Mouse (Mus musculus) heart, embryonic 14.5 days (tissue): Measurements from ENCODE around the gene Ift20. TPM values are rescaled to one million over a fixed set of nuclear protein-coding genes. Genes with fewer than 3 reads are reported as not detected.
"Not testable (repeated sequence)": the region's sequence is repeated elsewhere in the genome, so short reads cannot be mapped to it uniquely, and the experiment has no call there.

Source experiments
- ATAC-seq: fragments of 200-750 bp; cut with Nextera tagmentation; 2 replicates; pipeline ENCODE4 v1.8.0; 2017; ENCODE audit warnings: low read depth, moderate TSS enrichment; ENCODE audit not compliant: insufficient number of reproducible peaks, insufficient read depth, low FRiP score
- H3K27ac ChIP-seq, 2 experiments: fragments of 200-500 bp in 1 of 2; fragments of 300-500 bp in 1 of 2; sonication (generic) in 1 of 2; replicated peaks in 1 of 2; 2 replicates each; pipeline ENCODE4 v1.5.1; 2012 to 2014; ENCODE audit warnings: low read depth in 2 of 2, low read length in 2 of 2, control low read depth in 1 of 2, mild to moderate bottlenecking in 1 of 2, mixed read lengths in 1 of 2; ENCODE audit not compliant: control insufficient read depth in 1 of 2, insufficient read depth in 1 of 2
- H3K27me3 ChIP-seq: fragments of 300-500 bp; sonication (generic); 2 replicates; pipeline ENCODE4 v1.6.1; 2014; ENCODE audit warnings: mild to moderate bottlenecking, low read length, control low read depth; ENCODE audit not compliant: control insufficient read depth, insufficient read depth
- H3K36me3 ChIP-seq: fragments of 300-500 bp; sonication (generic); 2 replicates; pipeline ENCODE4 v1.6.1; 2014; ENCODE audit warnings: mild to moderate bottlenecking, control low read depth, low read length, mixed read lengths; ENCODE audit not compliant: control insufficient read depth, insufficient read depth
- H3K4me1 ChIP-seq, 2 experiments: fragments of 200-500 bp in 1 of 2; fragments of 300-500 bp in 1 of 2; sonication (generic) in 1 of 2; 2 replicates each; pipeline ENCODE4 v1.6.1; 2012 to 2014; ENCODE audit warnings: low read length in 2 of 2, control low read depth in 1 of 2, mixed read lengths in 1 of 2; ENCODE audit not compliant: control insufficient read depth in 2 of 2, insufficient read depth in 2 of 2
- H3K4me2 ChIP-seq: fragments of 300-500 bp; sonication (generic); 2 replicates; pipeline ENCODE4 v1.6.1; 2014; ENCODE audit warnings: mild to moderate bottlenecking, low read length
- H3K4me3 ChIP-seq, 2 experiments: fragments of 200-500 bp in 1 of 2; fragments of 300-500 bp in 1 of 2; sonication (generic) in 1 of 2; 2 replicates each; pipeline ENCODE4 v1.5.1; 2012 to 2014; ENCODE audit warnings: low read length in 2 of 2, mild to moderate bottlenecking in 2 of 2, control low read depth in 1 of 2, low read depth in 1 of 2, moderate library complexity in 1 of 2; ENCODE audit not compliant: control insufficient read depth in 1 of 2, insufficient read depth in 1 of 2
- H3K9ac ChIP-seq: fragments of 300-500 bp; sonication (generic); 2 replicates; pipeline ENCODE4 v1.6.1; 2014; ENCODE audit warnings: mild to moderate bottlenecking, low read length
- H3K9me3 ChIP-seq: fragments of 300-500 bp; sonication (generic); 2 replicates; pipeline ENCODE4 v1.6.1; 2016; ENCODE audit warnings: low read length, control low read depth; ENCODE audit not compliant: control insufficient read depth
- WGBS: fragments of 180-500 bp; shearing (Covaris S2); extraction: QIAGEN DNeasy Blood & Tissue Kit; methylation state at CpG from one replicate; pipeline ENCODE4 v1.1.7; 2014; 5-methylcytosine and 5-hydroxymethylcytosine counted together
- polyA plus RNA-seq: library from polyadenylated mRNA; unstranded; fragments of >200 nt; fragmentation: Nextera tagmentation; extraction: Ambion mirVana; gene quantifications from 2 replicates; pipeline ENCODE4 v1.2.1, GENCODE M21; 2014

The Ift20 gene
- polyA plus RNA-seq, 1 experiment from 2014 or later: 112 TPM

GRCm38 (mm10) chr11:78528714-78529113, 7.4 kb upstream of the Ift20 start:
- no peak overlapping the region for H3K4me3 ChIP-seq
- 88% methylated on average over 9 of the region's 9 CpGs for WGBS
- H3K36me3 ChIP-seq: peaks cover 76% of the 10 kb centered on the region
- no peak for ATAC-seq
- H3K9ac ChIP-seq: no peak overlapping the region
- no peaks in the 10 kb centered on the region for H3K27me3 ChIP-seq
- no peak overlapping the region for H3K27ac ChIP-seq
- peaks cover 2 to 3% of the 10 kb centered on the region in 2 experiments; a peak in 2 of 4 replicates for H3K4me1 ChIP-seq
- no peaks in the 10 kb centered on the region for H3K9me3 ChIP-seq
- H3K4me2 ChIP-seq: no peak overlapping the region

GRCm38 (mm10) chr11:78530001-78530400, 6.2 kb upstream of the Ift20 start:
- no peak overlapping the region for H3K4me3 ChIP-seq
- no peak overlapping the region; the same call in 1 of the 2 replicates for H3K4me2 ChIP-seq
- no peak for ATAC-seq

GRCm38 (mm10) chr11:78531046-78531445, 5.1 kb upstream of the Ift20 start:
- whole genome bisulfite sequencing: 53% methylated on average over 6 of the region's 6 CpGs
- Histone ChIP-seq H3K27ac (peak overlapping the region; percentile 74 to 78), H3K4me3 (no peak overlapping the region), H3K9ac (no peak overlapping the region), H3K9me3 (no peaks in the 10 kb centered on the region), H3K4me1 (peaks cover 4 to 13% of the 10 kb centered on the region in 2 experiments), H3K27me3 (no peaks in the 10 kb centered on the region), H3K36me3 (peaks cover 57% of the 10 kb centered on the region), H3K4me2 (peak overlapping the region; percentile 7; the same call in 1 of the 2 replicates)
- 0 out of 2 replicates have a peak, but pooled peaks have one; percentile 25 for ATAC-seq

More at GRCm38 (mm10) chr11:78530001-78530400, 6.2 kb upstream of the Ift20 start:
- no peak overlapping the region for H3K9ac ChIP-seq
- peaks cover 67% of the 10 kb centered on the region for H3K36me3 ChIP-seq
- peak overlapping the region; percentile 74 to 78; a peak in 2 of 4 replicates for H3K27ac ChIP-seq
- WGBS: 83% methylated on average over 12 of the region's 12 CpGs
- H3K27me3 ChIP-seq: no peaks in the 10 kb centered on the region
- no peaks in the 10 kb centered on the region for H3K9me3 ChIP-seq
- peaks cover 4 to 10% of the 10 kb centered on the region in 2 experiments; a peak in 3 of 4 replicates for H3K4me1 ChIP-seq

- WGBS: 80% methylated on average over 10 of the region's 10 CpGs
- not testable (repeated sequence) for H3K27me3 ChIP-seq, H3K9ac ChIP-seq, H3K4me2 ChIP-seq, ATAC-seq, H3K4me3 ChIP-seq, H3K9me3 ChIP-seq
- Histone ChIP-seq H3K4me1 (peaks cover 4 to 13% of the 10 kb centered on the region in 2 experiments), H3K36me3 (peaks cover 52% of the 10 kb centered on the region), H3K27ac (peak overlapping the region; percentile 47 to 78; a peak in 3 of 4 replicates)
Observed at GRCm38 (mm10) chr11:78531515-78531914, 4.6 kb upstream of the Ift20 start.

GRCm38 (mm10) chr11:78534516-78534915, 1.6 kb upstream of the Ift20 start:
- H3K36me3 ChIP-seq: peaks cover 37% of the 10 kb centered on the region
- H3K27ac ChIP-seq: peak overlapping the region in 1 of 2 experiments; percentile 89; a peak in 2 of 4 replicates
- H3K9ac ChIP-seq: peak overlapping the region; percentile 86
- H3K9me3 ChIP-seq: no peaks in the 10 kb centered on the region
- ATAC-seq: no peak
- peak overlapping the region in 1 of 2 experiments; percentile 83; a peak in 3 of 4 replicates for H3K4me3 ChIP-seq
- H3K4me2 ChIP-seq: peak overlapping the region; percentile 81
- H3K4me1 ChIP-seq: peaks cover 10 to 25% of the 10 kb centered on the region in 2 experiments
- WGBS: 74% methylated on average over 4 of the region's 4 CpGs
- no peaks in the 10 kb centered on the region for H3K27me3 ChIP-seq

DNA sequence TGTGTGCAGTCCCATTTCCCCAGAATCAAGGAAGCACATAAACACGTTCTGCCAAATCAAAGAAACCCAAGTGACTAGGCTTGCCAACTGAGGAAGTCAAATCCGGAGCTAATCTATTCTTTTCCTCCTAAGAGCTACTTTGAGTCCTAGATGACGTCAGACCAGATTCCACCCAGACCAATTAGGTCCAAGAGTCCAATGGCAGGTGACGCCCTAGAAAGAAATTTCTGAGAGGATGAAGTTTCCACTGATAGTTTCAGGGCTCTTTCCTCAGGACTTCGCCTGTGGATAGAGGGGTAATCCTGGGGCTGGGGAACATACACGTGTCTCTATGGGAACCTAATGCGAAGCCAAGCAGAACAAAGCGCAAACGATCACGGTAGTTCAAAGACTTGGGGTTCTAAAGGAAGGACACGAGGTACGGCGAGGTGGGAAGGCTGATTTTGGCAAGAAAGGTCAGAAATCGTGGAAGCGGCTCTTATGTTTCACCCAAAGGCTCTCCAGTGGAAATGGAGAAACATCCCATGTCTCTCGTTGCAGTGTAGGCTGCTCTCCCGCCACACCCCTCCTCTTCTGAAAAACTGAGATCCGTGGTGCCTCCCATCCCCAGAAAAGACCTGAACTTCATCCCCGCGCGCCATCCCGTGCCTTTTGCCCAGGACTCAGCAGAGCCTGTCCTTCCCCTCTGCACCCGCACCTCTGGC, 633 bp upstream of the Ift20 start:
- WGBS: under 1% methylated on average over 23 of the region's 23 CpGs
- peak; percentile 34; the same call in 1 of the 2 replicates for ATAC-seq

DNA sequence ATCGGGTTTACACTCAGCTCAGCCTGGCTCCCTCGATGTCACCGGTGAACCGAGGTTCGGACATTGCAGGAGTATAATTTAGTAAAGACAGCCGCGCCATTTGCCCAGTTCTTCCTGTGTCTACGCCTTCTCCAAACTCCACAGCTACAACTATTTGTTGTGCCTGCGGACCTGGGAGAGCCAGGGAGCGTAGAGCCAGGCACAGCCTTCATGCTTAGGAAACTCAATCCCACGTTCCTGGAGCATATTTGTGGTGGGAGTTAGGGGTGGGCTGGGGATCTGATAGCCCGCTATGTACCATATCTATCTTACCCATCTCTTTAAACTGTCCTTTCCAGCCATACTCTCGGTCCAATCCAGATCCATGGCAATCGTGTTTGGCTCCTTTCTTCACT, 526 bp downstream of the Ift20 start:
- H3K4me2 ChIP-seq: peak overlapping the region; percentile 95
- ATAC-seq: no peak

More for the DNA sequence above, 633 bp upstream of the Ift20 start:
- H3K36me3 ChIP-seq: peaks cover 37% of the 10 kb centered on the region
- no peaks in the 10 kb centered on the region for H3K9me3 ChIP-seq
- H3K27ac ChIP-seq: peak overlapping the region; percentile 89 to 97
- peaks cover 10 to 25% of the 10 kb centered on the region in 2 experiments for H3K4me1 ChIP-seq
- peak overlapping the region; percentile 86 for H3K9ac ChIP-seq
- H3K4me3 ChIP-seq: peak overlapping the region; percentile 83 to 87
- no peaks in the 10 kb centered on the region for H3K27me3 ChIP-seq
- H3K4me2 ChIP-seq: peak overlapping the region; percentile 81

More for the DNA sequence above, 526 bp downstream of the Ift20 start:
- H3K27me3 ChIP-seq: no peaks in the 10 kb centered on the region
- peak overlapping the region; percentile 54 to 89 for H3K27ac ChIP-seq
- peaks cover 44% of the 10 kb centered on the region for H3K36me3 ChIP-seq
- peak overlapping the region; percentile 94 for H3K9ac ChIP-seq
- peak overlapping the region; percentile 83 to 88 for H3K4me3 ChIP-seq
- H3K4me1 ChIP-seq: peaks cover 8 to 25% of the 10 kb centered on the region in 2 experiments
- no peaks in the 10 kb centered on the region for H3K9me3 ChIP-seq
- WGBS: 2% methylated on average over 14 of the region's 14 CpGs
